13 mouse cellular contexts compared by ENCODE assay signal in genomic region chr12:49649104-49650063, GRCm38 (mm10).
DNase-seq lines count a peak whose midpoint lies in the region; ATAC-seq and TF ChIP-seq lines count a peak whose summit lies in the region.
"Had no signal": no experiment of that assay in that cellular context is flagged by ENCODE, and none has a peak within 500 bp of the region (broad histone marks: within the 10 kb centered on the region; RNA-seq: fewer than 3 reads in every experiment).

No protein-coding gene starts in this region.

- peak; percentile 66; the same call in 1 of the 2 replicates for ATAC-seq in forebrain, embryonic 11.5 days (replicated peaks; ENCODE audit: low FRiP score)
- ATAC-seq in hindbrain, postnatal 0 days = peak; percentile 51; the same call in 1 of the 2 replicates

- H3K27me3 ChIP-seq in forebrain, embryonic 11.5 days (ENCODE audit: control insufficient read depth, insufficient read depth, low read length) = no peaks in the 10 kb centered on the region
- no peaks in the 10 kb centered on the region for H3K27me3 ChIP-seq in forebrain, embryonic 10.5 days (ENCODE audit: poor library complexity, severe bottlenecking)
- H3K27me3 ChIP-seq in hindbrain, postnatal 0 days (ENCODE audit: insufficient read depth, low read length) = no peaks in the 10 kb centered on the region
- H3K27me3 ChIP-seq: hindbrain, embryonic 15.5 days; limb, embryonic 12.5 days had no signal

- H3K4me1 ChIP-seq in forebrain, embryonic 11.5 days (replicated peaks; ENCODE audit: control insufficient read depth, insufficient read depth, low read length) = no peaks in the 10 kb centered on the region
- peaks cover 6% of the 10 kb centered on the region; the same call in 1 of the 2 replicates for H3K4me1 ChIP-seq in forebrain, embryonic 10.5 days
- no peaks in the 10 kb centered on the region for H3K4me1 ChIP-seq in hindbrain, postnatal 0 days (ENCODE audit: insufficient read depth, low read length)
- H3K4me1 ChIP-seq: limb, embryonic 12.5 days had no signal

- no peak for TF ChIP-seq POLR2A in brain, embryonic 14.5 days (IDR thresholded peaks at IDR 0.05; ENCODE audit: borderline replicate concordance, extremely low read depth, insufficient read depth, insufficient read length, poor library complexity, severe bottlenecking)

- DNase-seq in forebrain, embryonic 11.5 days (ENCODE audit: low spot score) = no peak
- no peak for DNase-seq in forebrain, embryonic 10.5 days (ENCODE audit: extremely low spot score, low spot score)
- DNase-seq in brain, embryonic 14.5 days (ENCODE audit: low read depth) = peak; percentile 88
- peak; percentile 53 for DNase-seq in hindbrain, postnatal 0 days (ENCODE audit: low spot score)
- peak; percentile 24 for DNase-seq in right cerebral cortex, adult 18-20 months
- no peak for DNase-seq in c-Kit-positive CD71-positive TER-119-positive erythroid progenitor cells, embryonic 14.5 days (ENCODE audit: low spot score)
- no peak for DNase-seq in kidney, postnatal 36 days
- no peak for DNase-seq in lung, postnatal 10 days
- DNase-seq: kidney, postnatal 4 days had no signal

- H3K9me3 ChIP-seq in forebrain, embryonic 11.5 days (ENCODE audit: control insufficient read depth, low read length) = no peaks in the 10 kb centered on the region
- no peaks in the 10 kb centered on the region for H3K9me3 ChIP-seq in forebrain, embryonic 10.5 days
- no peaks in the 10 kb centered on the region for H3K9me3 ChIP-seq in hindbrain, postnatal 0 days (ENCODE audit: low read length)
- H3K9me3 ChIP-seq: hindbrain, embryonic 15.5 days; limb, embryonic 12.5 days had no signal

- no peak overlapping the region for H3K4me2 ChIP-seq in forebrain, embryonic 11.5 days (ENCODE audit: low read depth, low read length, severe bottlenecking)
- H3K4me2 ChIP-seq in hindbrain, postnatal 0 days (ENCODE audit: low read depth, low read length) = no peak overlapping the region
- H3K4me2 ChIP-seq: hindbrain, embryonic 15.5 days; limb, embryonic 12.5 days had no signal

- H3K27ac ChIP-seq in forebrain, embryonic 11.5 days (ENCODE audit: low read depth, low read length) = no peak overlapping the region
- H3K27ac ChIP-seq in forebrain, embryonic 10.5 days = no peak overlapping the region
- no peak overlapping the region for H3K27ac ChIP-seq in hindbrain, postnatal 0 days
- H3K27ac ChIP-seq: hindbrain, embryonic 15.5 days; limb, embryonic 12.5 days had no signal

- WGBS in forebrain, embryonic 11.5 days = 33% methylated on average over 3 of the region's 3 CpGs
- WGBS in forebrain, embryonic 10.5 days = 34% methylated on average over 3 of the region's 3 CpGs
- WGBS in hindbrain, postnatal 0 days = 29% methylated on average over 3 of the region's 3 CpGs

- no peak overlapping the region for H3K9ac ChIP-seq in forebrain, embryonic 11.5 days (ENCODE audit: low read length)
- no peak overlapping the region for H3K9ac ChIP-seq in hindbrain, postnatal 0 days (replicated peaks; ENCODE audit: low read length)
- H3K9ac ChIP-seq: hindbrain, embryonic 15.5 days; limb, embryonic 12.5 days had no signal

- H3K36me3 ChIP-seq in forebrain, embryonic 11.5 days (ENCODE audit: control insufficient read depth, insufficient read depth, low read length) = no peaks in the 10 kb centered on the region
- no peaks in the 10 kb centered on the region for H3K36me3 ChIP-seq in forebrain, embryonic 10.5 days (replicated peaks)
- no peaks in the 10 kb centered on the region for H3K36me3 ChIP-seq in hindbrain, postnatal 0 days (ENCODE audit: insufficient read depth, low read length)
- H3K36me3 ChIP-seq: hindbrain, embryonic 15.5 days; limb, embryonic 12.5 days had no signal

- no peak overlapping the region for H3K4me3 ChIP-seq in forebrain, embryonic 11.5 days (ENCODE audit: low read depth, low read length)
- H3K4me3 ChIP-seq in forebrain, embryonic 10.5 days = no peak overlapping the region
- no peak overlapping the region for H3K4me3 ChIP-seq in hindbrain, postnatal 0 days (ENCODE audit: low read length)
- H3K4me3 ChIP-seq: erythroblast, embryonic 14.5 days; hindbrain, embryonic 15.5 days; limb, embryonic 12.5 days; myocyte had no signal

- no peak for TF ChIP-seq CTCF in brain, embryonic 14.5 days (IDR thresholded peaks at IDR 0.05; ENCODE audit: borderline replicate concordance, extremely low read depth, insufficient read depth, insufficient read length)
- no peak for TF ChIP-seq CTCF in hindbrain, postnatal 0 days (IDR thresholded peaks at IDR 0.05; ENCODE audit: low read depth)

Comparison
In these comparisons a context has a peak if more than half of its experiments do, and no peak if none do; other contexts are left out.
1. DNase-seq: peak in brain, embryonic 14.5 days (single experiment), hindbrain, postnatal 0 days (single experiment) and right cerebral cortex, adult 18-20 months (single experiment); none in forebrain, embryonic 11.5 days (single experiment), forebrain, embryonic 10.5 days (single experiment), c-Kit-positive CD71-positive TER-119-positive erythroid progenitor cells, embryonic 14.5 days (single experiment), kidney, postnatal 36 days (0 of 2) and lung, postnatal 10 days (single experiment).